Mouse (Mus musculus) neural tube, embryonic 10.5 days (tissue): ENCODE data around the gene Gm10770.
"Not testable (repeated sequence)": the region's sequence is repeated elsewhere in the genome, so short reads cannot be mapped to it uniquely, and the experiment has no call there.

Source experiments
- DNase-seq: peaks from one replicate; pipeline ENCODE4 v3.0.0-alpha.2; 2017; ENCODE audit warnings: low spot score; ENCODE audit errors: extremely low spot score

Gm10770 gene

GRCm38 (mm10) chr2:150179579-150179978, at the start of gene Gm10770:
Gene Gm10770, minus strand, starts transcription at chr2:150179679.
- DNase-seq = not testable (repeated sequence)

GRCm38 (mm10) chr2:150223263-150223662, 43.8 kb upstream of the Gm10770 start:
- DNase-seq = not testable (repeated sequence)

GRCm38 (mm10) chr2:150218363-150218725, 38.9 kb upstream of the Gm10770 start:
- DNase-seq = not testable (repeated sequence)

- peak; percentile 68 for DNase-seq
These were observed 38.3 kb upstream of the Gm10770 start, which contains the start of gene Zfp937 for GRCm38 (mm10) chr2:150217600-150218362. Gene Zfp937, plus strand, starts transcription at chr2:150218073.

GRCm38 (mm10) chr2:150181570-150181999, 2.1 kb upstream of the Gm10770 start, which contains the start of gene Gm14139:
Gene Gm14139, plus strand, starts transcription at chr2:150181755.
- DNase-seq = not testable (repeated sequence)

GRCm38 (mm10) chr2:150181046-150181445, 1.6 kb upstream of the Gm10770 start:
- not testable (repeated sequence) for DNase-seq

- no peak for DNase-seq
These were observed 5.6 kb downstream of the Gm10770 start for GRCm38 (mm10) chr2:150173833-150174232.

GRCm38 (mm10) chr2:150166703-150167102, 12.8 kb downstream of the Gm10770 start:
- no peak for DNase-seq

- DNase-seq = peak; percentile 80
These were observed 43.0 kb downstream of the Gm10770 start, which contains the start of gene Zfp120 for GRCm38 (mm10) chr2:150136435-150136897. Gene Zfp120, minus strand, starts transcription at chr2:150136708.

GRCm38 (mm10) chr2:150132773-150133172, 46.7 kb downstream of the Gm10770 start:
- no peak for DNase-seq

GRCm38 (mm10) chr2:150132002-150132401, 47.5 kb downstream of the Gm10770 start:
- DNase-seq = not testable (repeated sequence)
